Mouse (Mus musculus) mammary gland, adult 2 months (tissue): ENCODE data around the gene Artn. TPM values are rescaled to one million over a fixed set of nuclear protein-coding genes. Genes with fewer than 3 reads are reported as not detected.

Experiments
- polyA plus RNA-seq: library from polyadenylated mRNA; depleted of rRNA; stranded (reverse); fragments of >200 nt; gene quantifications from 2 replicates; pipeline ENCODE4 v1.2.3, GENCODE M21; 2012; ENCODE audit warnings: low replicate concordance; rRNA removed

Gene Artn
- 0.37 and 1.1 TPM in 2 replicates for polyA plus RNA-seq

GRCm38 (mm10) chr4:117929391-117929881 lies at the start of gene Artn:
Artn (minus strand) TSS chr4:117929763.

GRCm38 (mm10) chr4:117914591-117915442 lies 14.7 kb downstream of the Artn start, which contains the start of gene Ipo13:
Ipo13 (minus strand) TSS chr4:117914999.

GRCm38 (mm10) chr4:117891738-117892161 lies 37.8 kb downstream of the Artn start, which contains the start of gene Dph2:
Dph2 (minus strand) TSS chr4:117892032.

GRCm38 (mm10) chr4:117887133-117887532 lies 42.4 kb downstream of the Artn start, which contains the start of gene Atp6v0b:
Atp6v0b (minus strand) TSS chr4:117887333.

GRCm38 (mm10) chr4:117882701-117883691 lies 46.6 kb downstream of the Artn start, which contains the start of gene B4galt2:
B4galt2 (minus strand) TSS chr4:117883487.

Other genes starting within 250 kb of the Artn start
- 15.3 and 16.1 TPM in 2 replicates for gene Dmap1, start 247.5 kb downstream of the Artn start, polyA plus RNA-seq
- not detected in 2 replicates for gene Gm12845, start 205.4 kb downstream of the Artn start, polyA plus RNA-seq
- not detected in 2 replicates for gene Klf17, start 164.1 kb downstream of the Artn start, polyA plus RNA-seq
- gene Slc6a9, start 95.3 kb downstream of the Artn start, polyA plus RNA-seq = 13.1 and 25.0 TPM in 2 replicates
- 1.9 and 2.8 TPM in 2 replicates for gene Ccdc24, start 57.2 kb downstream of the Artn start, polyA plus RNA-seq
- gene B4galt2, start 46.3 kb downstream of the Artn start, polyA plus RNA-seq = 21.0 and 40.0 TPM in 2 replicates
- 407 and 472 TPM in 2 replicates for gene Atp6v0b, start 42.4 kb downstream of the Artn start, polyA plus RNA-seq
- 17.5 and 19.1 TPM in 2 replicates for gene Dph2, start 37.7 kb downstream of the Artn start, polyA plus RNA-seq
- 59.7 and 121 TPM in 2 replicates for gene Ipo13, start 14.8 kb downstream of the Artn start, polyA plus RNA-seq
- gene St3gal3, start 205.2 kb upstream of the Artn start, polyA plus RNA-seq = 29.0 and 39.9 TPM in 2 replicates